Mouse (Mus musculus) MEL (cell line): ENCODE measurements around the gene Slc8a1. TPM values are rescaled to one million over a fixed set of nuclear protein-coding genes. Genes with fewer than 3 reads are reported as not detected.

ENCODE experiments used
- DNase-seq: peaks from one replicate; pipeline ENCODE4 v3.0.0; 2011; ENCODE audit warnings: low read depth, low spot score
- H3K27ac ChIP-seq: 2 replicates; pipeline ENCODE4 v1.5.1; 2012; ENCODE audit warnings: low read depth, mild to moderate bottlenecking, control low read depth, low read length, moderate library complexity; ENCODE audit not compliant: control insufficient read depth
- H3K27me3 ChIP-seq, 2 experiments: fragments of 150-350 bp in 1 of 2; sonication (generic) in 1 of 2; 2 replicates each; pipeline ENCODE4 v1.6.1; 2012; ENCODE audit warnings: low read length in 2 of 2, mild to moderate bottlenecking in 2 of 2, improper control_type of control experiment in 1 of 2, moderate library complexity in 1 of 2; ENCODE audit not compliant: insufficient read depth in 2 of 2, control insufficient read depth in 1 of 2
- H3K36me3 ChIP-seq, 2 experiments: 2 replicates each; pipeline ENCODE4 v1.6.1; 2012 to 2014; ENCODE audit warnings: low read length in 2 of 2, improper control_type of control experiment in 1 of 2, inconsistent platforms in 1 of 2, mild to moderate bottlenecking in 1 of 2; ENCODE audit not compliant: insufficient read depth in 2 of 2, control insufficient read depth in 1 of 2
- H3K4me1 ChIP-seq, 2 experiments: fragments of 150-350 bp in 1 of 2; sonication (generic) in 1 of 2; 2 replicates each; pipeline ENCODE4 v1.6.1; 2012; ENCODE audit warnings: low read length in 2 of 2, improper control_type of control experiment in 1 of 2, mild to moderate bottlenecking in 1 of 2; ENCODE audit not compliant: insufficient read depth in 2 of 2, control insufficient read depth in 1 of 2
- H3K4me3 ChIP-seq, 2 experiments: fragments of 150-350 bp in 1 of 2; sonication (generic) in 1 of 2; 2 replicates each; pipeline ENCODE4 v1.5.1; 2012; ENCODE audit warnings: low read depth in 2 of 2, low read length in 2 of 2, mild to moderate bottlenecking in 2 of 2, moderate library complexity in 2 of 2, control low read depth in 1 of 2, improper control_type of control experiment in 1 of 2; ENCODE audit not compliant: control insufficient read depth in 1 of 2, insufficient read depth in 1 of 2
- H3K79me2 ChIP-seq: 2 replicates; pipeline ENCODE4 v1.6.1; 2012; ENCODE audit warnings: mild to moderate bottlenecking, low read length, moderate library complexity; ENCODE audit not compliant: control insufficient read depth, poor library complexity, insufficient read depth
- H3K9ac ChIP-seq: 2 replicates; pipeline ENCODE4 v1.6.1; 2012; ENCODE audit warnings: low read depth, mild to moderate bottlenecking, control low read depth, low read length, moderate library complexity; ENCODE audit not compliant: control insufficient read depth, poor library complexity, severe bottlenecking
- H3K9me3 ChIP-seq: fragments of 150-350 bp; sonication (generic); replicated peaks from 2 replicates; pipeline ENCODE4 v1.6.1; 2012; ENCODE audit warnings: mild to moderate bottlenecking, low read length, improper control_type of control experiment, moderate library complexity; ENCODE audit not compliant: insufficient read depth
- BHLHE40 ChIP-seq: IDR thresholded peaks from 2 replicates; pipeline ENCODE4 v1.6.1; 2012; ENCODE audit warnings: low read depth, mild to moderate bottlenecking, inconsistent platforms, low read length, improper control_type of control experiment, borderline replicate concordance
- CHD2 ChIP-seq: IDR thresholded peaks from 2 replicates; pipeline ENCODE4 v1.6.1; 2011; ENCODE audit warnings: low read length, improper control_type of control experiment
- CTCF ChIP-seq, 3 experiments: IDR thresholded peaks in 2 of 3; conservative IDR thresholded peaks in 1 of 3; 2 replicates each; pipeline ENCODE4 v1.5.1; 2011 to 2012; ENCODE audit warnings: low read length in 3 of 3, low read depth in 2 of 3, mild to moderate bottlenecking in 2 of 3, improper control_type of control experiment in 1 of 3, inconsistent platforms in 1 of 3, mixed read lengths in 1 of 3, moderate library complexity in 1 of 3; ENCODE audit not compliant: control insufficient read depth in 1 of 3, insufficient read depth in 1 of 3, poor library complexity in 1 of 3, severe bottlenecking in 1 of 3
- E2F4 ChIP-seq: IDR thresholded peaks from 2 replicates; pipeline ENCODE4 v1.6.1; 2011; ENCODE audit warnings: low read depth, low read length, improper control_type of control experiment, borderline replicate concordance
- EP300 ChIP-seq, 2 experiments: IDR thresholded peaks; 2 replicates each; pipeline ENCODE4 v1.6.1; 2011; ENCODE audit warnings: improper control_type of control experiment in 2 of 2, low read length in 2 of 2, low read depth in 1 of 2, mild to moderate bottlenecking in 1 of 2
- ETS1 ChIP-seq: IDR thresholded peaks from 2 replicates; pipeline ENCODE4 v1.6.1; 2012; ENCODE audit warnings: low read depth, mild to moderate bottlenecking, inconsistent platforms, low read length, improper control_type of control experiment, moderate library complexity
- GATA1 ChIP-seq: IDR thresholded peaks from 2 replicates; pipeline ENCODE4 v1.6.1; 2011; ENCODE audit warnings: low read depth, low read length, improper control_type of control experiment
- KAT2A ChIP-seq: conservative IDR thresholded peaks from 2 replicates; pipeline ENCODE4 v1.6.1; 2012; ENCODE audit warnings: low read depth, low read length, improper control_type of control experiment, inconsistent platforms
- MAFK ChIP-seq: IDR thresholded peaks from 2 replicates; pipeline ENCODE4 v1.6.1; 2011; ENCODE audit warnings: low read depth, mild to moderate bottlenecking, low read length, improper control_type of control experiment, borderline replicate concordance
- MAX ChIP-seq: IDR thresholded peaks from 2 replicates; pipeline ENCODE4 v1.6.1; 2011; ENCODE audit warnings: low read length, improper control_type of control experiment
- MXI1 ChIP-seq: IDR thresholded peaks from 2 replicates; pipeline ENCODE4 v1.6.1; 2011; ENCODE audit warnings: mild to moderate bottlenecking, low read depth, low read length, improper control_type of control experiment
- MYB ChIP-seq: IDR thresholded peaks from 2 replicates; pipeline ENCODE4 v1.6.1; 2011; ENCODE audit warnings: mild to moderate bottlenecking, low read depth, low read length, improper control_type of control experiment
- MYC ChIP-seq: IDR thresholded peaks from 2 replicates; pipeline ENCODE4 v1.6.1; 2011; ENCODE audit warnings: low read depth, mild to moderate bottlenecking, low read length, improper control_type of control experiment, moderate library complexity
- NELFE ChIP-seq: IDR thresholded peaks from 2 replicates; pipeline ENCODE4 v1.6.1; 2011; ENCODE audit warnings: low read depth, low read length, improper control_type of control experiment
- POLR2AphosphoS2 ChIP-seq: IDR thresholded peaks from 2 replicates; pipeline ENCODE4 v1.6.1; 2011; ENCODE audit warnings: low read length, improper control_type of control experiment
- POLR2AphosphoS5 ChIP-seq: IDR thresholded peaks from 2 replicates; pipeline ENCODE4 v1.6.1; 2012; ENCODE audit warnings: low read depth, borderline replicate concordance, mild to moderate bottlenecking, inconsistent platforms, low read length, moderate library complexity, mixed read lengths
- RCOR1 ChIP-seq: IDR thresholded peaks from 2 replicates; pipeline ENCODE4 v1.6.1; 2012; ENCODE audit warnings: low read depth, mild to moderate bottlenecking, inconsistent platforms, low read length, improper control_type of control experiment
- SIN3A ChIP-seq: IDR thresholded peaks from 2 replicates; pipeline ENCODE4 v1.6.1; 2012; ENCODE audit warnings: low read length, improper control_type of control experiment, inconsistent platforms
- TAL1 ChIP-seq: IDR thresholded peaks from 2 replicates; pipeline ENCODE4 v1.6.1; 2012; ENCODE audit warnings: mild to moderate bottlenecking, inconsistent platforms, low read length, moderate library complexity, mixed read lengths
- TCF12 ChIP-seq: IDR thresholded peaks from 2 replicates; pipeline ENCODE4 v1.6.1; 2014; ENCODE audit warnings: low read depth, mild to moderate bottlenecking, inconsistent platforms, low read length, improper control_type of control experiment, moderate library complexity
- USF1 ChIP-seq: IDR thresholded peaks from 2 replicates; pipeline ENCODE4 v1.6.1; 2014; ENCODE audit warnings: low read depth, mild to moderate bottlenecking, inconsistent platforms, low read length, improper control_type of control experiment, moderate library complexity
- ZNF384 ChIP-seq: IDR thresholded peaks from 2 replicates; pipeline ENCODE4 v1.6.1; 2012; ENCODE audit warnings: low read depth, mild to moderate bottlenecking, inconsistent platforms, low read length, improper control_type of control experiment
- polyA plus RNA-seq, 2 experiments: library from polyadenylated mRNA; stranded (reverse) in 1 of 2; unstranded in 1 of 2; fragments of >175 nt in 1 of 2; fragments of >200 nt in 1 of 2; gene quantifications; 2 replicates each; pipeline versions ENCODE4 v1.2.1 to v1.2.4; 2012; ENCODE audit warnings: low replicate concordance in 2 of 2, low read depth in 1 of 2; ENCODE audit not compliant: insufficient read length in 2 of 2, insufficient read depth in 1 of 2, missing spikeins in 1 of 2
- total RNA-seq: library from RNA; depleted of rRNA; stranded (reverse); fragments of 300-350 nt; gene quantifications from 2 replicates; pipeline ENCODE4 v1.2.3, GENCODE M21; 2012

The Slc8a1 gene
- total and polyA plus RNA-seq, 3 experiments, result 0.86 to 1.0 TPM; not detected in 1

GRCm38 (mm10) chr17:81630471-81630870 is 107.7 kb downstream of the Slc8a1 start:
- peaks cover 0 to 11% of the 10 kb centered on the region in 2 experiments; a peak in 2 of 4 replicates for H3K36me3 ChIP-seq
- peak overlapping the region; percentile 59 for H3K27ac ChIP-seq
- peaks cover 3 to 14% of the 10 kb centered on the region in 2 experiments; a peak in 3 of 4 replicates for H3K4me1 ChIP-seq
- peak; percentile 63 for DNase-seq
- no peaks in the 10 kb centered on the region for H3K27me3 ChIP-seq
- H3K9ac ChIP-seq, result no peak overlapping the region
- no peaks in the 10 kb centered on the region for H3K9me3 ChIP-seq
- H3K79me2 ChIP-seq, result no peaks in the 10 kb centered on the region
- no peak overlapping the region for H3K4me3 ChIP-seq
- TF ChIP-seq BHLHE40 (no peak), TCF12 (peak; percentile 81), MYB (peak; percentile 35; the same call in 1 of the 2 replicates), POLR2AphosphoS5 (no peak), EP300 (IDR thresholded peaks at IDR 0.05; ENCODE audit: low read depth in 1 of 2, low read length in 2 of 2) (peak; percentile 87 to 88), ETS1 (peak; percentile 69; the same call in 1 of the 2 replicates), TAL1 (peak; percentile 34), RCOR1 (peak; percentile 50; the same call in 1 of the 2 replicates), GATA1 (peak; percentile 91)

GRCm38 (mm10) chr17:81621188-81621644 is 117.0 kb downstream of the Slc8a1 start:
- Histone ChIP-seq H3K27me3 (no peaks in the 10 kb centered on the region), H3K9me3 (no peaks in the 10 kb centered on the region)
- no peak for DNase-seq

GRCm38 (mm10) chr17:81618461-81618860 is 119.7 kb downstream of the Slc8a1 start:
- H3K27me3 ChIP-seq, result no peaks in the 10 kb centered on the region
- peaks cover 0 to 9% of the 10 kb centered on the region in 2 experiments; a peak in 3 of 4 replicates for H3K4me1 ChIP-seq
- TF ChIP-seq POLR2AphosphoS5, result no peak
- peak; percentile 45; the same call in 1 of the 2 replicates for TF ChIP-seq ETS1
- TF ChIP-seq MYC, result 0 out of 2 replicates have a peak, but pooled peaks have one; percentile 34
- no peak for TF ChIP-seq KAT2A
- no peak for TF ChIP-seq CTCF (IDR thresholded peaks at IDR 0.05 in 2 of 3, conservative IDR thresholded peaks at IDR 0.05 in 1 of 3; ENCODE audit: control insufficient read depth in 1 of 3, insufficient read depth in 1 of 3, low read depth in 2 of 3, low read length in 3 of 3, poor library complexity in 1 of 3, severe bottlenecking in 1 of 3)
- TF ChIP-seq GATA1, result peak; percentile 56; the same call in 1 of the 2 replicates
- TF ChIP-seq TAL1, result peak; percentile 60; the same call in 1 of the 2 replicates
- peak; percentile 43; the same call in 1 of the 2 replicates for TF ChIP-seq RCOR1
- TF ChIP-seq USF1, result no peak
- peak; percentile 63 to 74 for TF ChIP-seq EP300 (IDR thresholded peaks at IDR 0.05; ENCODE audit: low read depth in 1 of 2, low read length in 2 of 2)
- peak; percentile 53 for TF ChIP-seq TCF12
- no peak for TF ChIP-seq MYB
- TF ChIP-seq CHD2, result no peak
- no peak overlapping the region for H3K9ac ChIP-seq
- DNase-seq, result peak; percentile 81
- H3K79me2 ChIP-seq, result no peaks in the 10 kb centered on the region
- H3K9me3 ChIP-seq, result no peaks in the 10 kb centered on the region
- 0 out of 4 replicates have a peak overlapping the region, but pooled peaks of 1 of the 2 experiments have one; percentile 3 for H3K4me3 ChIP-seq
- peak overlapping the region; percentile 41 for H3K27ac ChIP-seq
- peaks cover 0 to 14% of the 10 kb centered on the region in 2 experiments; a peak in 2 of 4 replicates for H3K36me3 ChIP-seq

More at GRCm38 (mm10) chr17:81621188-81621644, 117.0 kb downstream of the Slc8a1 start:
- no peaks in the 10 kb centered on the region for H3K79me2 ChIP-seq
- peaks cover 0 to 9% of the 10 kb centered on the region in 2 experiments; a peak in 2 of 4 replicates for H3K36me3 ChIP-seq
- H3K9ac ChIP-seq, result no peak overlapping the region
- peaks cover 0 to 7% of the 10 kb centered on the region in 2 experiments; a peak in 3 of 4 replicates for H3K4me1 ChIP-seq
- TF ChIP-seq POLR2AphosphoS2, result no peak
- no peak for TF ChIP-seq NELFE
- TF ChIP-seq MXI1, result no peak
- TF ChIP-seq SIN3A, result no peak
- no peak for TF ChIP-seq ZNF384
- TF ChIP-seq RCOR1, result no peak
- no peak for TF ChIP-seq MAFK
- TF ChIP-seq E2F4, result no peak
- TF ChIP-seq MAX, result no peak
- TF ChIP-seq KAT2A, result no peak
- no peak for TF ChIP-seq CTCF (IDR thresholded peaks at IDR 0.05 in 2 of 3, conservative IDR thresholded peaks at IDR 0.05 in 1 of 3; ENCODE audit: control insufficient read depth in 1 of 3, insufficient read depth in 1 of 3, low read depth in 2 of 3, low read length in 3 of 3, poor library complexity in 1 of 3, severe bottlenecking in 1 of 3)
- no peak for TF ChIP-seq ETS1
- TF ChIP-seq, all 39 proteins: peak for 0
- Histone ChIP-seq H3K4me3 (no peak overlapping the region), H3K27ac (no peak overlapping the region)
